22 mouse cellular contexts compared by ENCODE assay signal in genomic region chr2:30214745-30215144, GRCm38 (mm10). TPM values are rescaled to one million over a fixed set of nuclear protein-coding genes. Genes with fewer than 3 reads are reported as not detected.
DNase-seq lines count a peak whose midpoint lies in the region; ATAC-seq lines count a peak whose summit lies in the region.
"Had no signal": no experiment of that assay in that cellular context is flagged by ENCODE, and none has a peak within 500 bp of the region (broad histone marks: within the 10 kb centered on the region; RNA-seq: fewer than 3 reads in every experiment).

No protein-coding gene starts in this region.

- H3K9ac ChIP-seq in heart, embryonic 12.5 days = no peak overlapping the region
- H3K9ac ChIP-seq: embryonic facial prominence, embryonic 13.5 days; forebrain, embryonic 15.5 days; heart, embryonic 15.5 days; hindbrain, embryonic 12.5 days; limb, embryonic 13.5 days had no signal

- no peaks in the 10 kb centered on the region for H3K27me3 ChIP-seq in heart, embryonic 12.5 days (replicated peaks)
- H3K27me3 ChIP-seq: embryonic facial prominence, embryonic 13.5 days; forebrain, embryonic 15.5 days; heart, embryonic 15.5 days; hindbrain, embryonic 12.5 days; limb, embryonic 13.5 days; Patski had no signal

- H3K4me2 ChIP-seq in heart, embryonic 12.5 days = no peak overlapping the region
- H3K4me2 ChIP-seq: embryonic facial prominence, embryonic 13.5 days; forebrain, embryonic 15.5 days; heart, embryonic 15.5 days; hindbrain, embryonic 12.5 days; limb, embryonic 13.5 days had no signal

- peak overlapping the region; percentile 8; the same call in 1 of the 2 replicates for H3K27ac ChIP-seq in heart, embryonic 12.5 days (ENCODE audit: poor library complexity, severe bottlenecking)
- H3K27ac ChIP-seq: embryonic facial prominence, embryonic 13.5 days; forebrain, embryonic 15.5 days; heart, embryonic 15.5 days; hindbrain, embryonic 12.5 days; limb, embryonic 13.5 days had no signal

- 68% methylated on average over 3 of the region's 3 CpGs for WGBS in heart, embryonic 12.5 days

- no peak overlapping the region for H3K4me3 ChIP-seq in heart, embryonic 12.5 days
- H3K4me3 ChIP-seq: embryonic facial prominence, embryonic 13.5 days; forebrain, embryonic 15.5 days; heart, embryonic 15.5 days; hindbrain, embryonic 12.5 days; limb, embryonic 13.5 days had no signal

- no peak for ATAC-seq in heart, embryonic 12.5 days (ENCODE audit: insufficient number of reproducible peaks, low FRiP score)
- ATAC-seq: forebrain, embryonic 15.5 days; inflammation-experienced regulatory T-cells, adult 6 months; Patski had no signal

- peaks cover 6% of the 10 kb centered on the region; the same call in 1 of the 2 replicates for H3K9me3 ChIP-seq in heart, embryonic 12.5 days (replicated peaks)
- H3K9me3 ChIP-seq: embryonic facial prominence, embryonic 13.5 days; forebrain, embryonic 15.5 days; heart, embryonic 15.5 days; hindbrain, embryonic 12.5 days; limb, embryonic 13.5 days had no signal

- no peaks in the 10 kb centered on the region for H3K36me3 ChIP-seq in heart, embryonic 12.5 days
- H3K36me3 ChIP-seq: embryonic facial prominence, embryonic 13.5 days; forebrain, embryonic 15.5 days; heart, embryonic 15.5 days; hindbrain, embryonic 12.5 days; limb, embryonic 13.5 days had no signal

- no peaks in the 10 kb centered on the region for H3K4me1 ChIP-seq in heart, embryonic 12.5 days (replicated peaks)
- H3K4me1 ChIP-seq: embryonic facial prominence, embryonic 13.5 days; forebrain, embryonic 15.5 days; heart, embryonic 15.5 days; hindbrain, embryonic 12.5 days; limb, embryonic 13.5 days had no signal

- DNase-seq in adrenal gland, postnatal 10 days = peak; percentile 46
- no peak for DNase-seq in adrenal gland, adult 2 months
- no peak for DNase-seq in heart, adult 8-10 months (ENCODE audit: low spot score)
- peak; percentile 15 for DNase-seq in MN1 (ENCODE audit: low spot score)
- peak; percentile 51 for DNase-seq in lung, postnatal 10 days
- no peak for DNase-seq in embryo, embryonic 9.5 days (ENCODE audit: extremely low spot score)
- no peak for DNase-seq in thymus, postnatal 4 days
- DNase-seq: adrenal gland, postnatal 36 days; cerebellum, adult 9-10 months; gastrocnemius, postnatal 36 days; kidney, postnatal 4 days; right cerebral cortex, postnatal 14 days; spleen, adult 18-20 months; thymus, postnatal 25 days had no signal

RNA-seq across cellular contexts. Expression of gene Kyat1, which starts 9.1 kb away (rescaled TPM):
- total RNA-seq in adrenal gland, postnatal 10 days (2021) = 10 to 100 TPM; 27.4 to 27.9 TPM
- total RNA-seq in adrenal gland, adult 2 months (2021) = 10 to 100 TPM; 22.1 to 23.9 TPM
- polyA plus RNA-seq in adrenal gland, adult 2 months (2012; rRNA removed) = 28.7 and 37.3 TPM in 2 replicates
- polyA plus RNA-seq in heart, embryonic 12.5 days (2016; fragmentation: Nextera tagmentation; extraction: Ambion mirVana) = 14.0 and 14.9 TPM in 2 replicates
- total RNA-seq in heart, adult 8-10 months (2022) = 10 to 100 TPM; 32.6 to 36.9 (median 34.7) TPM

RNA-seq across cellular contexts. Expression of gene Lrrc8a, which starts 22.8 kb away (rescaled TPM):
- 10 to 100 TPM; 43.5 to 53.2 TPM for total RNA-seq in adrenal gland, postnatal 10 days (2021)
- total RNA-seq in adrenal gland, adult 2 months (2021) = 10 to 100 TPM; 59.3 to 65.7 TPM
- 40.5 and 44.8 TPM in 2 replicates for polyA plus RNA-seq in adrenal gland, adult 2 months (2012; rRNA removed)
- 35.4 and 37.7 TPM in 2 replicates for polyA plus RNA-seq in heart, embryonic 12.5 days (2016; fragmentation: Nextera tagmentation; extraction: Ambion mirVana)
- total RNA-seq in heart, adult 8-10 months (2022) = 10 to 100 TPM; 50.2 to 66.4 (median 61.0) TPM

RNA-seq across cellular contexts. Expression of gene Gm28035, which starts 25.6 kb away (rescaled TPM):
- 1 to 10 TPM; 1.9 to 2.0 TPM for total RNA-seq in adrenal gland, postnatal 10 days (2021)
- 1 to 10 TPM in 1 of 2 experiments, under 1 TPM in 1; 0.97 to 1.9 TPM for total RNA-seq in adrenal gland, adult 2 months (2021)
- polyA plus RNA-seq in adrenal gland, adult 2 months (2012; rRNA removed) = 14.0 and 15.0 TPM in 2 replicates
- 0.33 and 0.40 TPM in 2 replicates for polyA plus RNA-seq in heart, embryonic 12.5 days (2016; fragmentation: Nextera tagmentation; extraction: Ambion mirVana)
- 1 to 10 TPM; 1.8 to 6.1 (median 3.6) TPM for total RNA-seq in heart, adult 8-10 months (2022)

RNA-seq across cellular contexts. Expression of gene Spout1, which starts 36.5 kb away (rescaled TPM):
- 10 to 100 TPM; 18.1 TPM for total RNA-seq in adrenal gland, postnatal 10 days (2021)
- total RNA-seq in adrenal gland, adult 2 months (2021) = 10 to 100 TPM; 18.7 to 23.6 TPM
- 28.5 and 36.4 TPM in 2 replicates for polyA plus RNA-seq in adrenal gland, adult 2 months (2012; rRNA removed)
- polyA plus RNA-seq in heart, embryonic 12.5 days (2016; fragmentation: Nextera tagmentation; extraction: Ambion mirVana) = 34.8 and 35.5 TPM in 2 replicates
- 1 to 10 TPM; 5.3 to 6.3 (median 6.0) TPM for total RNA-seq in heart, adult 8-10 months (2022)

RNA-seq across cellular contexts. Expression of gene Endog, which starts 43.5 kb away (rescaled TPM):
- 10 to 100 TPM; 55.6 to 58.2 TPM for total RNA-seq in adrenal gland, postnatal 10 days (2021)
- 10 to 100 TPM; 29.2 to 42.5 TPM for total RNA-seq in adrenal gland, adult 2 months (2021)
- 134 and 158 TPM in 2 replicates for polyA plus RNA-seq in adrenal gland, adult 2 months (2012; rRNA removed)
- 37.0 and 39.7 TPM in 2 replicates for polyA plus RNA-seq in heart, embryonic 12.5 days (2016; fragmentation: Nextera tagmentation; extraction: Ambion mirVana)
- 100 to 1,000 TPM in 1 of 4 experiments, 10 to 100 TPM in 3; 93.9 to 101 (median 96.8) TPM for total RNA-seq in heart, adult 8-10 months (2022)

Comparison
In these comparisons a context has a peak if more than half of its experiments do, and no peak if none do; other contexts are left out.
1. DNase-seq: peak in adrenal gland, postnatal 10 days (single experiment), MN1 (single experiment) and lung, postnatal 10 days (single experiment); none in adrenal gland, adult 2 months (single experiment), heart, adult 8-10 months (single experiment), embryo, embryonic 9.5 days (single experiment) and thymus, postnatal 4 days (single experiment).